Mouse (Mus musculus) forebrain, embryonic 10.5 days (tissue): ENCODE measurements at regions not wholly inside any gene's neighbourhood (a gene's known extent, or its start where the extent isn't known, plus 50 kb on each side); places are given as distances from the start of the nearest gene placed in this dataset.

ENCODE experiments used
- DNase-seq: peaks from one replicate; pipeline ENCODE4 v3.0.0-alpha.2; 2017; ENCODE audit warnings: low spot score; ENCODE audit errors: extremely low spot score
- H3K27ac ChIP-seq: fragments of 300-500 bp; sonication (generic); 2 replicates; pipeline ENCODE4 v1.5.1; 2016; ENCODE audit warnings: mild to moderate bottlenecking
- H3K27me3 ChIP-seq: fragments of 300-500 bp; sonication (generic); 2 replicates; pipeline ENCODE4 v1.6.1; 2016; ENCODE audit warnings: mild to moderate bottlenecking; ENCODE audit not compliant: poor library complexity, severe bottlenecking
- H3K36me3 ChIP-seq: fragments of 300-500 bp; sonication (generic); replicated peaks from 2 replicates; pipeline ENCODE4 v1.6.1; 2016; ENCODE audit warnings: mild to moderate bottlenecking, moderate library complexity
- H3K4me1 ChIP-seq: fragments of 300-500 bp; sonication (generic); 2 replicates; pipeline ENCODE4 v1.6.1; 2016
- H3K4me3 ChIP-seq: fragments of 300-500 bp; sonication (generic); 2 replicates; pipeline ENCODE4 v1.5.1; 2016; ENCODE audit warnings: mild to moderate bottlenecking, moderate library complexity
- H3K9me3 ChIP-seq: fragments of 300-500 bp; sonication (generic); 2 replicates; pipeline ENCODE4 v1.6.1; 2016; ENCODE audit warnings: mild to moderate bottlenecking, moderate library complexity
- WGBS: fragments of 180-500 bp; shearing (Covaris S2); methylation state at CpG from one replicate; pipeline ENCODE4 v1.1.7; 2016; 5-methylcytosine and 5-hydroxymethylcytosine counted together

GRCm38 (mm10) chr2:170275687-170276086 is 127.8 kb upstream of the Zfp217 start:
- Histone ChIP-seq H3K27ac (no peak overlapping the region), H3K4me1 (peaks cover 13% of the 10 kb centered on the region), H3K36me3 (no peaks in the 10 kb centered on the region), H3K27me3 (no peaks in the 10 kb centered on the region), H3K9me3 (no peaks in the 10 kb centered on the region), H3K4me3 (no peak overlapping the region)
- DNase-seq, result no peak
- 72% methylated on average over 4 of the region's 4 CpGs for WGBS

GRCm38 (mm10) chr2:170269926-170270577 is 122.1 kb upstream of the Zfp217 start:
- 90% methylated on average over 11 of the region's 11 CpGs for WGBS

GRCm38 (mm10) chr2:170268080-170268479 is 120.2 kb upstream of the Zfp217 start:
- no peaks in the 10 kb centered on the region for H3K36me3 ChIP-seq
- H3K27ac ChIP-seq, result no peak overlapping the region
- DNase-seq, result no peak
- no peak overlapping the region for H3K4me3 ChIP-seq
- H3K27me3 ChIP-seq, result 0 out of 2 replicates have a peak, but pooled peaks cover 3% of the 10 kb centered on the region
- no peaks in the 10 kb centered on the region for H3K9me3 ChIP-seq
- 66% methylated on average over 8 of the region's 8 CpGs for WGBS
- H3K4me1 ChIP-seq, result peaks cover 29% of the 10 kb centered on the region

More at GRCm38 (mm10) chr2:170269926-170270577, 122.1 kb upstream of the Zfp217 start:
- H3K9me3 ChIP-seq, result no peaks in the 10 kb centered on the region
- no peak for DNase-seq
- H3K4me1 ChIP-seq, result peaks cover 27% of the 10 kb centered on the region
- no peaks in the 10 kb centered on the region for H3K36me3 ChIP-seq
- no peak overlapping the region for H3K27ac ChIP-seq
- H3K27me3 ChIP-seq, result 0 out of 2 replicates have a peak, but pooled peaks cover 3% of the 10 kb centered on the region
- H3K4me3 ChIP-seq, result no peak overlapping the region

GRCm38 (mm10) chr2:170267152-170267551 is 119.2 kb upstream of the Zfp217 start:
- Histone ChIP-seq H3K27ac (peak overlapping the region; percentile 66), H3K36me3 (no peaks in the 10 kb centered on the region), H3K9me3 (no peaks in the 10 kb centered on the region), H3K4me3 (peak overlapping the region; percentile 49), H3K27me3 (0 out of 2 replicates have a peak, but pooled peaks cover 3% of the 10 kb centered on the region), H3K4me1 (peaks cover 29% of the 10 kb centered on the region)
- 6% methylated on average over 12 of the region's 12 CpGs for WGBS
- DNase-seq, result no peak

GRCm38 (mm10) chr2:170266407-170267101 is 118.7 kb upstream of the Zfp217 start:
- H3K9me3 ChIP-seq, result no peaks in the 10 kb centered on the region
- H3K27ac ChIP-seq, result peak overlapping the region; percentile 66
- peaks cover 29% of the 10 kb centered on the region for H3K4me1 ChIP-seq
- H3K36me3 ChIP-seq, result no peaks in the 10 kb centered on the region
- H3K27me3 ChIP-seq, result 0 out of 2 replicates have a peak, but pooled peaks cover 3% of the 10 kb centered on the region
- WGBS, result 10% methylated on average over 16 of the region's 16 CpGs
- peak; percentile 44 for DNase-seq
- peak overlapping the region; percentile 49 for H3K4me3 ChIP-seq

- no peak for DNase-seq
- H3K4me1 ChIP-seq, result peaks cover 29% of the 10 kb centered on the region
- no peak overlapping the region for H3K4me3 ChIP-seq
- H3K27ac ChIP-seq, result peak overlapping the region; percentile 44; the same call in 1 of the 2 replicates
- H3K9me3 ChIP-seq, result no peaks in the 10 kb centered on the region
- 0 out of 2 replicates have a peak, but pooled peaks cover 3% of the 10 kb centered on the region for H3K27me3 ChIP-seq
- 65% methylated on average over 4 of the region's 4 CpGs for WGBS
- no peaks in the 10 kb centered on the region for H3K36me3 ChIP-seq
Measured at GRCm38 (mm10) chr2:170263594-170263993, 115.7 kb upstream of the Zfp217 start.

GRCm38 (mm10) chr2:170261191-170261590 is 113.3 kb upstream of the Zfp217 start:
- H3K27me3 ChIP-seq, result no peaks in the 10 kb centered on the region
- H3K27ac ChIP-seq, result no peak overlapping the region
- H3K9me3 ChIP-seq, result no peaks in the 10 kb centered on the region
- WGBS, result 95% methylated on average over 2 of the region's 2 CpGs
- no peak overlapping the region for H3K4me3 ChIP-seq
- no peaks in the 10 kb centered on the region for H3K36me3 ChIP-seq
- peaks cover 6% of the 10 kb centered on the region for H3K4me1 ChIP-seq
- DNase-seq, result no peak

GRCm38 (mm10) chr2:170259662-170260457 is 112.0 kb upstream of the Zfp217 start:
- Histone ChIP-seq H3K9me3 (no peaks in the 10 kb centered on the region), H3K4me3 (no peak overlapping the region), H3K4me1 (peaks cover 6% of the 10 kb centered on the region), H3K27ac (no peak overlapping the region), H3K27me3 (no peaks in the 10 kb centered on the region), H3K36me3 (no peaks in the 10 kb centered on the region)
- DNase-seq, result no peak
- 91% methylated on average over 10 of the region's 10 CpGs for WGBS

- Histone ChIP-seq H3K9me3 (no peaks in the 10 kb centered on the region), H3K27me3 (no peaks in the 10 kb centered on the region), H3K27ac (no peak overlapping the region), H3K4me3 (no peak overlapping the region), H3K4me1 (peaks cover under 1% of the 10 kb centered on the region; the same call in 1 of the 2 replicates), H3K36me3 (no peaks in the 10 kb centered on the region)
- WGBS, result 77% methylated on average over 11 of the region's 13 CpGs
- DNase-seq, result no peak
Measured at GRCm38 (mm10) chr2:170258367-170258766, 110.5 kb upstream of the Zfp217 start.

- H3K27ac ChIP-seq, result no peak overlapping the region
- WGBS, result 84% methylated on average over 5 of the region's 5 CpGs
- H3K27me3 ChIP-seq, result no peaks in the 10 kb centered on the region
- H3K36me3 ChIP-seq, result no peaks in the 10 kb centered on the region
- no peaks in the 10 kb centered on the region for H3K4me1 ChIP-seq
- DNase-seq, result no peak
- H3K4me3 ChIP-seq, result no peak overlapping the region
- no peaks in the 10 kb centered on the region for H3K9me3 ChIP-seq
Measured at GRCm38 (mm10) chr2:170257671-170258235, 109.8 kb upstream of the Zfp217 start.

- WGBS, result 93% methylated on average over 5 of the region's 5 CpGs
- Histone ChIP-seq H3K4me3 (no peak overlapping the region), H3K27me3 (no peaks in the 10 kb centered on the region), H3K27ac (no peak overlapping the region), H3K36me3 (no peaks in the 10 kb centered on the region), H3K9me3 (no peaks in the 10 kb centered on the region), H3K4me1 (no peaks in the 10 kb centered on the region)
- DNase-seq, result no peak
Measured at GRCm38 (mm10) chr2:170255997-170256396, 108.1 kb upstream of the Zfp217 start.

GRCm38 (mm10) chr2:170255533-170255932 is 107.6 kb upstream of the Zfp217 start:
- Histone ChIP-seq H3K4me3 (no peak overlapping the region), H3K9me3 (no peaks in the 10 kb centered on the region), H3K27ac (no peak overlapping the region), H3K36me3 (no peaks in the 10 kb centered on the region), H3K4me1 (no peaks in the 10 kb centered on the region), H3K27me3 (no peaks in the 10 kb centered on the region)
- no peak for DNase-seq
- 91% methylated on average over 2 of the region's 2 CpGs for WGBS
